Mouse (Mus musculus) thymus, adult 18-20 months (tissue): Measurements from ENCODE around the gene Tbkbp1.
A peak's percentile ranks its signal among the peaks of the same experiment; 100 is the strongest.

ENCODE experiments used
- DNase-seq, 2 experiments: peaks; one replicate each; pipeline ENCODE4 v3.0.0; 2022; ENCODE audit warnings: mixed read lengths in 2 of 2

Gene Tbkbp1

DNA sequence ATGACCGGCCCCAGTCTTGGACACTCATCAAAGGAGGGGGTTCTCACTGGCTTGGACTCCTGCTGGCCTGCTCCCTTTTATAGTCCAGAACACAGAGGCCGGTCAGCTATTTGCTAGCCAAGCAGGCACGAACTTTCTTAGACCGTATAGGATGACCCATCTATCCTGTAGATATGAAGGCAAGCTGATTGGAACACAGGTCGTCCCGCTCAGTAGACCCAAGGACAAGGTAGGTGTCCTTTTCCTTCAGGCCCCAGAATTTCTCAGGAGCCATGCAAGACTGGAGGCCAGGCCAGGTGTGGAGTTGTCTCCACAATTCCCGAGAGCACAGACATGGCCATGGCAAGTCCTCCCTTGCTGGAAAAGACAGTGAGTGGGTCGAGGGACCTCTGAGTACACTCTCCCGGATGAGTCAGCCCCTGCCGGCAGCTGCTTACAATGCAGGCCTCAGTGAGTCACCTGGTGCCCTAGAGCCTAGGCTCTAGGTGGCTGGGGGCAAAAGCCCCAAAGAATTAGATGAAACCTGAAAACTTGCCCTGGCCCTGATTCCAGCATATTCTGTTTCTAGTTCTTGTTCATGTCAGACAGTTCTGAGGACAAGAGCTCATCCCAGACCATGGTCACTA, 1.5 kb upstream of the Tbkbp1 start:
- no peak for DNase-seq

DNA sequence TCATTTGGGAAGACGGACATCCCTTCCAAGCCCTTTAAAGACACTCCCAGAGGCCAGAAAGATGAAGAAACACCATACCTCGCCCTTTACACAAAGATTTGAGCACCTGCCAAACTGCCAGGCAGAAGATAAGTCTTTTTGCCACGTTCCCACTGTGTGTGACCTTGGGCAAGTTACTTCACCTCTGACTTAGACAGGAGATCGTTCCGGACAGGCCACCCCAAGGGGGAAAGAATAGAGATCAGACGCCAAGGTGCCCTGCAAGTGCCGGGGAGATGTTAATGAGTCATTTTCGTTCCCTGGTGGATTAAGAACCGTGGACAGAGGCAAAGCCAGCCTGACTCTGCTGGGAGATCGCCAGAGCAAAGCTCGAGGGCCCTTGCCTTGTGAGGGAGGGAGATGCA, 730 bp upstream of the Tbkbp1 start:
- DNase-seq: no peak

DNA sequence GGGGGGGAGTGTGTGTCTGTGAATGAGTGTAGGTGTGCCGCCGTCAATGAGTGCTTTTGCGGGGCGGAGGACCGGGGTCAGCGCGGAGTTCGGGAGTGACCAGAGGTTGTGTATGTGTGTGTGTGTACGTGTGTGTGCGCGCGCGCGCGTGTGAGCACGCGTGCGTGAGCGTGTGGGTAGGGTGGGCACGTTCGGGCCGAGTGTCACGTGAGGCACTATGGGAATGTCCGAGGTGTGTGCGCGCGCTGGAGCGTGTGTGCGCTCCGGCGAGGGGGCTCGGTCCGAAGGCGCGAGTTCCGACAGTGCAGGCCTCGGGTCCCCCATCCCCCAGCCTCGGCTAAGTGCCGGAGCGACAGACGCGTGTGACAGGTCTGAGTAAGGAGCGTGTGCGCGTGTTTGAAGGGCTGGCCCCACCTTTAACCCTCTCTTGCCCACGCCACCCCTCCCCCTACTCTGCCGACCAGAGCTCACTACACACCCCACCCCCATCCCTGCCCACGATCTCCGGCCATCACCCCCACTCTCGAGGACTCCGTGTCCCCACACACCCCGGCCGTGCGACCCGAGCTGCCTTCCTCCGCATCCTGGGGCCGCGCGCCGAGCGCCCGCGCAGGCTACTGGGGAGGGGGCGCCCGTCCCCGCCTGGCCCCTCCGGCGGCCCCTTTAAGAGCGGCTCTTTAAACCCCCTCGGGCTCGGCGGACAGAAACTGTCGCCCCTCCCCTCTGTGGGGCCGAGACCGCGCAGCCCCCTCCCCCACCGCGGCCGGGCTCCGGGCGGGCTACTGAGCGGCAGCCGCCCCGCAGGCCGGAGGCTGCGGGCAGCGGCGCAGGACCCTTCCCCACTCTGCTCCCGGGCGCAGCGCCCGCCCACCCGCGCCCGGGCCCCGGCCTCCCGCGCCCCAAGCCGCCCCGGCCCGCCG, 624 bp downstream of the Tbkbp1 start:
- no peak for DNase-seq

DNA sequence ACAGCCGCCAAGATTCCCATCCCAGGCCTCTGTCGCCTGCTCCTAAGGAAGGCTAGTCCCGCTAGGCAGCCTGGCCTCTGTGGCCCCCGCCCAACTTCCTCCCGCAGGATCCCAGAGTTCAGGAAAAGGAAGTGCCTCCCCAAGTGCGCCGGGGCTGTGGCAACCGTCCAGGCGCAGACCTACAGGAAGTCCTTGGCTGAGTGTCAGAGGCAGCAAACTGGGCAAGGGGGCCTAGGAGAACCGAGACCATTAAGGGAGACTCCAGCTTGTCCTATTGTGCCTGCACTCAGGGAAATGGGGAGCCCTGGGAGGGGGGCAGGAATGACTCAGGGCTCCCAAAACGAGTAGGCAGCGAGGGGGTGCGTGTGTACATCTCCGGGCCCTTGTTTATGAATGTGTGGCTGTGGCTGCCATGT, 1.3 kb downstream of the Tbkbp1 start:
- no peak for DNase-seq

DNA sequence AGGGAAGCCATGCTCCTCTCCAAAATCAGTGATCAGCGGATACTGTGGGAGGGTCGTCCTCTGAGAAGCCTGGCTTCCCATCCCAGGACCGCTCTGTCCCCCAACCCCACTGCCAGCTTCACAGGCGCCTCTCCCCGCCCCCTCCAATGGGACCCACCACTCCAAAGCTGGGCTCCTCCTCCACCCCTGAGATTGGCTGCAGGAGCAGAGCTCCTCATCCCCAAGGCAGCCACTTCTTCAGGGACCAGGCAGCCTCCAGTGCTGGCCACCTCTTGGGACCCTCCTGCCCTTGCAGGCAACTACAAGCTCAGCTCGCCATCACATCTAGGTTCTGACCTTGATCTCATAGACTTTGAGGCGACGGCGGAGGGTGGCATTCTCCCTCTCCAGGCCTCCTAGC, 2.3 kb downstream of the Tbkbp1 start:
- no peak for DNase-seq

DNA sequence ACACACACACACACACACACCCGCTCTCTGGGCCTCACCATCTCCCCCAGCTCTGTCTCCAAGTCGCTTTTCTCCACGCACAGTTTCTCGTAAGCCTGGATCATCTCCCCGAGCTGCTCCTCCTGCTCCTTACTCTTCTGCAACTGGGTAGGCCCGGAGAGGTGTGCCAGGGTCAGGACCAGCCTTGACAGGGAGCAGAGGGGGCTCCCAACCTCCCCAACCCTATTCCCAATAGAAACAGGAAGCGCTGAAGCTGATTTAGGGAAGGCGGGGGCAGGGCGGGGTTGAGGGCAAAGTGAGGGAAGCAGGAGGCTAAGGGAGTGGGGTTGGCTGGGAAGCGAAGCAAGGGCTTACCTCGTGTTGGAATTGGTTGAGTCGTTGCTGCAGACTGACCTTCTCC, 2.7 kb downstream of the Tbkbp1 start:
- DNase-seq: no peak

DNA sequence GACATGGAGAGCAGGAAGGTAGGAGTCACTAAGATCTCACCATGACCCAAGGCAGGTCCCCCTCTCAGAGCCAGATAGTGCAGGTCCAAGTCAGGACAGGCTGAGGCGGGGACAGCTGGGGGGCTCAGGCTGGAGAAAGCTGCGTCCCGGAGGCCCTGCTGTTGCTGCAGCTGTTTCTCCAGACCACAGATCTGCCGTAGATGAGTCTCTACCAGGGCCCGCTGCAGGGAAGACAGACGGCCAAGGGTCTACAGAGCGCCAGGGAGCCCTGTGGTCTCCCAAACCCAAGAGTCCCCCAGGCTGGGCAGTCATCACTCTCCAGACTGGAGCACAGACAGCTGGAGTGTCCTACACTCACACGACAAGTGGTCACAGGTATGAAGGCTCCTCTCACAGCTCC, 4.0 kb downstream of the Tbkbp1 start:
- DNase-seq: no peak

DNA sequence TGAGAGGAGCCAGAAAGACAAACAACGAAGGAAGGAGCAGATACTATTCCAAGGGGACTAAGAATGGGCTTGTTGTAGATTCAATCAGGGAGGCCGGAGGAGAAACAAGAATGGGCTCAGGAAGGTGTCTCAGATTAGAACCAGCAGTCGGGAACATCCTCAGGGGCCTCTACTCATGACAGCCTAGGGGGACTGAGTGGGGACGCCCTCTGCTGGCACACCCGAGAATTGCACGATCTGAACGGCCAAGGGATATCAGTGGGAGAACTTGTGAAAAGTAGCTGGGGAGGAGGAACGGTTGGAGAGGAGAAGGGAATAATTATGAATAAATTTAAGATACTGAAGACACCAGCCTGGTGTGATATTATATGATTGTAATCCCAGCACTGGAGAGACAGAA, 4.6 kb downstream of the Tbkbp1 start:
- DNase-seq: peak in 1 of 2 experiments; percentile 50

DNA sequence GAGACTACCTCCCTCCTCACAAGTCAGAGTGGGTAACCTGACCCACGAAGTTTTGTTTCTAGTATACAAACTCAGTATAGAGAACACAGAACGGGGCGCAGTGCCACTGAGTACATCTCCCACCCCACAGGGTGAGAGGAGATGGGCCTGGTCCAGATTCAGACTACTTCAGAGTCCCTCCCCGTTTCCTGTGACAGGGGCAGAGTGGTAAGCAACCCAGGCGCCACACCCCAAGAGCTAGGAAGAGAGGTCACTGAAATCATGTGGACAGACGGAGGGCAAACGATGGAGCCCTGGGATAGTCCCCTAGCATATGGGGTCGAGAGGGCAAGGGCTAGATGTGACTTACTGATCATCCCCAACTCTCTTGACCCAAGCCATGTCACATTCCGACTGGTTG, 5.3 kb downstream of the Tbkbp1 start:
- no peak for DNase-seq

DNA sequence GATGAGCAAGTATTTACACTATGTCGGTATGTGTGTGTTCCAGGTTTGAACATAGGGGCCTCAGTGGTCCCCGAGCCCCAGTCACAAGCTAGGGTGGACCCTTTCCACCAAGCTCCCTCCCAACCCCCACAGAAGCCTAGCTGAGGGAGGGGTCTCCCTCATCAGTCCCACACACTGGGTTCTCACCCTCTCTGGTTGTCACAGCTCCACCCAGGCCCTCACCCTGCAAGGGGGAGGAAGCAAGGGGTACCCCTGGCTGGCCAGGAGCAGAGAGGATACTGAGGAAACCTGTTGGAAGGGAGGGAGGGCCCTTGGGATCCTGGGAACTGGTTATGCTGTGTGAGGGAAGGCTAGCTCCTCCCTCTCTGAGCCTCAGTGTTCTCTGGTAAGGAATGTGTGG, 6.0 kb downstream of the Tbkbp1 start:
- no peak for DNase-seq

DNA sequence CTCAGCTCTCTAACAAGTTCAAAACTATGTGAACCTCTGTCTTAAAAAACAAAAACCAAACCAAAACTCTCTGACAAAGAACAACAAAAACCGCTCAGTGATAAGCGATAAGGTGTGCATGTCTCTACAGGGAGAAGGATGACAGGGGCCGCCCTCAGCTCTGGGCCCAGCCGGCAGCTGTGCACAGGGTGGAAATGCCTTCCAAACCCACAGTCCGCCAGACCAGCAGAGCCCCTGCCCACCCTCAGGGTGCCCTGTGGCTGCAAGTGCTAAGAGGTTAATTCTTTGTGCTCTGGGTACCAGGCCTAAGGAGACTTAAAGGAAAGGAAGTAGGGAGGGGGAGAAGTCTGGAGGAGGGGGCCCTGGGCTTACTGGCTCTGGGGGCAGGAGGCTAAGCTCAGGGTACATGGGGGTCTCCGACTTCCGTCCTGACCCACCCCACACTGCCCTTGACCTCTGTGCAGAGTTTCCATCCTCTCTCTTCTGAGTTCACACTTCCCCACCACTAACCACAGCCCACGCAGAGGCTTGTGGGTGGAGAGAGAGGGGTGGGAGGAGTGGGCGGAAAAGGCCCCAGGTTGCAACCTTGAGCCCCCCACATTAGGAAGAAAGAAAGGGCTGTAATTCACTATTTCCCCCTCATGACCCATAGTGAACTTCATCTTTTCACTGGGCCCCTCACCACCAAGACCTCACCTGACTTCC, 7.9 kb downstream of the Tbkbp1 start:
- no peak for DNase-seq

DNA sequence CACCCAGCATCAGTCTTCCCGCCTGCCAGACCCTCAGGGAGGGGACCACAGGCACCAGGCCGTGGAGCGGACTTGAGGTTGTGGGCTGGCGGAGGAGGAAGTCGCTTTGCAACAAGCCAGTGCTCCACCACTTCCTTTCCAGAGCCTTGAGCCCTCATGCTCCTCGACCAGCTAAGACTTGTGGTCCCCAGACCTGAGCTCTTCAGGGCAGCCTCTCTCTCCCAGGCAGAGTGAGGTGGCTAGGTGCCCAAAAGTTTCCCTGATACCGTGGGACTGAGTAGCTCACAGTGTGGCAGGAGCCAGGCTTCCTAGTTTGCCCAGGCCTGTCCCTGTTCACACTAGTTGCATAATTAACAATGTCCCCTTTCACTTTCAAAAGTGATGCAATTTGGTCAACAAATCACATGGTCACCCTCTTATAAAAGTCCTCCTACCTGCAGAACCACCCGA, 9.1 kb downstream of the Tbkbp1 start:
- DNase-seq: peak in 1 of 2 experiments; percentile 46

DNA sequence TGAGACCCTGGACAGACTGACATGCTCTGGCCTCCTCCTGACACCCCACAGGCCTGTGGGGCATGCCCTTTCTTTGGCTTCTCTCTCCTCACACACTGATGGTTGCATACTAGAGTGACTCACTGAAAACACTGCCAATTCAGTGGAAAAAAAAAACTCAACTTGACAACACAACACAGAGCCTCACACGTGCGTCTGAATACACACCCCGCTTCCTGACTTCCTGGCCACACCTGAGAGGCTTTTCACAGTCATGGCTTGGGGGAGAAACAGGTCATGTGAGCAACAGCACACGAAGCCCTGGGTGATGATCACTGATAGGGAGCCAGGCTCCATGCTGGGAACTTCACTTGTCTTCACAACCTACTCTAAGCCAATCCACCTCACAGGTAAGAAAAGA, 10.5 kb downstream of the Tbkbp1 start:
- DNase-seq: no peak

DNA sequence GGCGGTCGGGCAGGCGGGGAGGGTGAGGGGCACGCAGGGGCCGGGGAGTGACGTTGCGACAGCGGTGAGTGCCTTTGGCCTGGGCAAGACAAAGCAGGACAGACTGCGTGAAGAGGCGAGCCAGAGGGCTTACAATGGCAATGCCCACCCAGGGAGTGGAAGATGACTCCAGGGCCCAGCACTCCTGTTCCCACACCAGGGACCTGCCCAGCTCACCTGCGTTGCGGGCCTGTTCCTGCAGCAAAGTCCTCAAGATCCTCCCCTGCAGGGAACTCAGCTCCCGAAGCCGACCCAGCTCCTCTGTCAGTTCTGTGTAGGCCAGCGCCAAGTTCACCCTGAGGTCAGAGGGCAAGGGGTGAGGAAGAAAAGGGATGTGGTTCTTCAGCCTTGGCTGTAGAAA, 12.0 kb downstream of the Tbkbp1 start:
- DNase-seq: no peak

DNA sequence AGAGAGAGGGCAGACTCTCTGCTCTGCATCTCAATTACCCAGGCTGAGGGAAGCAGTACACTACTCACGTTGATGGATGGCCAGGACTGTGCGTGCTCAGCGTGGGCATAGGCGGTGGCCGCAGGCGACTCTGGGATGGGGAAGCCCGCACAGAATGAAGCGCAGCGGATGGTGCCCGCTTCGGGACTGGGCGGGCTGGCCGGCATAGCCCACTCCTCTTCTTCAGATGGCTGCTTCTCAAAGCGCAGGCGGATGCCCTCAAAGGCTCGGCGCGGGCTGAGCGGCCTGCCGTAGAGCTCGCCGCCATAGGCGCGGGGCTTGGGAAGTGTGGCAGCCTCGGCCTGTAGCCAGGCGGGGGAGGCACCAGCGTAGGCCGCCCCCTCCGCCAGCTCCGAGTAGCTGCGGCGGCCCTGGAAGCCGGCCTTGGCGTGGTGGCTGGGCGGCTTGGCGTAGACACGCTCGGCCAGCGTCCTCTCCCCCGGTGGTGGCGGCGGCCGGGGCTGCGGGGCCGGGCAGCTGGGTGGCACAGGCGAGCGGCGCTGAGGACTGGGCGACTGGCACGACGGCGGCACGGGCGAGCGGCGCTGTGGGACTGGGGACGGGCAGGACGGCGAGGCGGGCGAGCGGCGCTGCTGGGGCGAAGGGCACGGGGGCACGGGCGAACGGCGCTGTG, 12.6 kb downstream of the Tbkbp1 start:
- no peak for DNase-seq

DNA sequence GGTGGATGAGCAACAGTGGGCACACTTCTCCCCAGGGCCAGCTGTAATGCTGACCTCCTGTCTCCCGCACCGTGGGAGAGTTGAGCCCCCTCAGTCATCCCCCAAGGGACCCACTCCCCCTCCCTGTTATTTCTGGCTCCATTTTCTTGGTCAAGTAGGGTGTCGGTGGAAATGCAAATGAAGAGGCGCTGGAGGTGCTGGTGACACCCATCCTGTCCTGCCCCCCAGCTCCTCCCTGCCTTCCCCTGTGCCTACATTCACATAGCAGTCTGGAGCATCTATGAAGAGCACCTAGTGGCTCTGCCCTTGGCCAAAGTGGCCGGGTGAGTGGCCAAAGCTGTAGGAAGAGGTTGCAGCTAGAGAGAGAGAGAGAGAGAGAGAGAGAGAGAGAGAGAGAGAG, 18.0 kb downstream of the Tbkbp1 start:
- DNase-seq: no peak

DNA sequence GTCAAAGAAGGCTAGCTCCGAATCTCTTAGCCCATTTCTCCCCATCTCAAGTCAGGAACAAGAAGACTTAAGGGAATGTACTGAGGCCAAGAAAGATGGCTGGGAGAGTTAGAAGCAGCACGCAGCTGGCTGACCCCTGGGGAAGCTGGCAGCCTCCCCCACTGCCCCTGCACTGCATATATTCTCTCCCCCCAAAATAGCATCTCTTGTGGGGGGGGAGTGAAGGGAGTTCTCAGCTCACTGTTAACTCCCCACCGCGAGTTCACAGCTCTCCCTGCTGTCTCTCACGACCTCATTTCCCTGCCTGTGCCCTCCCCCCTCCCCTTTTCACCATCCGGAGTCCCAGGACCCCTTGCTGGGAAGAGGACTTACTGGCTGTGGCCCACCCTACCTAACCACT, 19.1 kb downstream of the Tbkbp1 start:
- DNase-seq: no peak

DNA sequence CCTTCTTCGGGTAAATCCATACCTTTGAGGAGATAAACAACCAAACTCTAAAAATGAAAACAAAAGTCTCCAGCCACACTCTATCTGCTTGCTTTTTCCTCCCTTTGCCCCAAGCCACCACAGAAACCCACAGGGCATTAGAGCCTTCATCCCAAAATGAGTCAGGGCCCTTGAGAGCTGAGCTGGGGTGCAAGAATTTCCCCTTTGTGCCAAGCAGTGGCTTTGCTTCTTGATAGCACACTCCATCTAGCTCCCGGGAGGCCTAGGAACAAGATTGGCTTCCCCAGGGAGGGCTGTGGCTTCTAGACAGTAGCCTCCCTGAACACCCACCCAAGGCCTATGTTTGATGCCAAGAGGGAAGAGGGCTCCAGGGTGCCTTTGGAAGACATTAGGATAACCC, 19.6 kb downstream of the Tbkbp1 start:
- no peak for DNase-seq

DNA sequence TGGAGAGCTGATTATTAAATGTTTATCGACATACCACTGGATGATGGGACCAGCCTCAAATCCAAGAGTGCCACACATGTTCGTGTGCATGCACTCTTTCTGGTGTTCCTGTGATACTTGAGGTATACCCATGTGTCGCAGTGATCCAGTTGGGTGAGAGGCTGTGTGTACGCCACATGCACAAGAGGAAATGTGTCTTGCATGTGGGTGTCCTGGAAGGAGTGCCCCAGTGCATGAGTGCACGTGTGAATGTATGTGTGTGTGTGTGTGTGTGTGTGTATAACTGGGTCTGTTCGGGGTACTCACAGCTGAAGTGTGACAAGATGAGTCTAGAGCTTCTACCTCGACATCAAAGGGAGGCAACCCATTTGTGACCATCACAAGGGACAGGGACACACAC, 21.0 kb downstream of the Tbkbp1 start:
- DNase-seq: no peak

DNA sequence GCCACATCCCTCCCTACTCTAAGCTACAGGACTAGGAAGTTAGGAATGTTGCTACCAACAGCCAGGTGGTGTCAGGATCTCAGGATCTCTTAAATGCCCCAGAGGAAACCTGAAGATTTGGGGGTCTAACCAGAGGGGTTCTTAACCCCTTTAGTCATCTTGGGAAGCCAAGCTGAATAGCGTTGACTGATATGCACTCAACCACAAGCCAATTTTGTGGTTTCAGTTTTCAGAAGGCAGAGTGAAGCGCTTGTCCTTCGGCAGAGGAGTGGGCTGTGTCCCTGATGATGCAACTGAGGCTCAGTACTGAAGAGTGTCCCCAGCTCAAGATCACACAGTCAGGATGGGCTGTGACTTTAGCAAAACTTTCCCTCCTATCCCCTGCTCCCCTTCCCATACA, 22.3 kb downstream of the Tbkbp1 start:
- DNase-seq: no peak

DNA sequence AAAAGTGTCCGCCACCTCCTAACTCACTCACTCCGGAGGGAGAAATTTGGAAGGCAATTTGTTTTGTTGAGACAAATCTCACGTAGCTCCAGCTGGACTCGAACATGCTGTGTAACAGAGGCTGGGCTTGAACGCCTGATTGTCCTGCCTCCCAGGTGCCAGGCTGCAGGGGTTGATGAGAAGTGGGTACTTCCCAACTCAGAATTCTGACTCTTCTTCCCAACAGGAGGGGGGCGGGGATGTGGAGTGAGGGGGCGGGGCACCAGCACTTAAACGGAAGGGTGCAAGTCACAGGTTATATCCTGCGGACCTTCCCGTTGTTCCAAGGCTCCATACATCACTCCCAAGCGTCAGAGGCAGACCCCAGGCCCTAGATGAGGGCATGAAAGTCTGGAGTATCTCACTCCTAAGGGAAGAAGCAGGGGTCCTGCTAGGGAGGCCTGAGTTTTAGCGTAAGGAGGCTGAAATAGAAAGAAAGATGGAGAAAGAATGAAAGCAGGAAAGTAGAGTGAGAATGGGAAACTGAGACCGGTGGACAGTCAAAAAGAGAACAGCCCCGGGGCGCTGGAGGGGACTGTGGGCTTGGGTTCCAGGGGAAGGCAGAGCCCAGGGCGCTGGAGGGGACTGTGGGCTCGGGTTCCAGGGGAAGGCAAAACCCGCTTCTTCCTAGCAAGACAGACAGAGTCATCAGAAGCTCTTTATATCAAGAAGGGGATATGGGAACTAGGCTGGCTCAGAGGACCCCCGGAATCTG, 23.6 kb downstream of the Tbkbp1 start:
- DNase-seq: no peak
